Mouse (Mus musculus): ENCODE results near the gene Mylk. TPM values are rescaled to one million over a fixed set of nuclear protein-coding genes. Genes with fewer than 3 reads are reported as not detected.
A peak's percentile ranks its signal among the peaks of the same experiment; 100 is the strongest.

The Mylk gene
- polyA plus RNA-seq, 1 experiment from 2014 or later: 6.9 TPM

GRCm38 (mm10) chr16:35008447-35008846 is 263.4 kb downstream of the Mylk start:
- no peak overlapping the region for H3K9ac ChIP-seq (ENCODE audit: low read depth, low read length)
- no peaks in the 10 kb centered on the region for H3K36me3 ChIP-seq (ENCODE audit: control insufficient read depth, insufficient read depth)
- no peaks in the 10 kb centered on the region for H3K4me1 ChIP-seq (ENCODE audit: control insufficient read depth, low read depth, low read length)
- H3K4me3 ChIP-seq (ENCODE audit: low read depth, low read length): no peak overlapping the region
- no peak overlapping the region for H3K27ac ChIP-seq (ENCODE audit: low read length)
- ATAC-seq (ENCODE audit: low read depth): no peak
- no peaks in the 10 kb centered on the region for H3K9me3 ChIP-seq (replicated peaks; ENCODE audit: control insufficient read depth, low read length)
- no peak overlapping the region for H3K4me2 ChIP-seq (ENCODE audit: low read depth, low read length)
- no peaks in the 10 kb centered on the region for H3K27me3 ChIP-seq (ENCODE audit: control insufficient read depth, insufficient read depth, low read depth, low read length)

DNA sequence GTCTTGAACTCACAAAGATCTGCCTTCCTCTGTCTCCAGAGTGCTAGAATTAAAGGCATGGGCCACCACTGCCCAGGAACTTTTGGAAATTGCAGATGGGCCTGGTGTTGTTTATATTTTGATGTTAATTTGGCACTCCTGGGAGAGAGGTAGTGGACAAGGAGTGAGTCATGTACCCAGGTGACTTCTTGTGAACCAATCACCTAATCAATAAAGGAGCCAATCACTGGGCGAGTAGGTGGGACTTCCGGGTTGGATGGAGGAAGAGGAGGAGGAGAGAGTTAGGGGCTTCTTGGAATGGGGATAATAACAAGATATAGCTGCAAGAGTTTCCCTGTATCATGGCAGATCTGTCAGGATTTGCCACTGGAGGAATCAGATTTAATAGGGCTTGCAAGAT is 268.5 kb downstream of the Mylk start:
- Histone ChIP-seq H3K27ac (ENCODE audit: low read length) (no peak overlapping the region), H3K9ac (ENCODE audit: low read depth, low read length) (no peak overlapping the region), H3K4me3 (ENCODE audit: low read depth, low read length) (no peak overlapping the region), H3K27me3 (ENCODE audit: control insufficient read depth, insufficient read depth, low read depth, low read length) (no peaks in the 10 kb centered on the region), H3K4me2 (ENCODE audit: low read depth, low read length) (no peak overlapping the region), H3K9me3 (replicated peaks; ENCODE audit: control insufficient read depth, low read length) (no peaks in the 10 kb centered on the region), H3K4me1 (ENCODE audit: control insufficient read depth, low read depth, low read length) (no peaks in the 10 kb centered on the region), H3K36me3 (ENCODE audit: control insufficient read depth, insufficient read depth) (no peaks in the 10 kb centered on the region)
- 58% methylated on average over 2 of the region's 2 CpGs for WGBS (ENCODE audit: insufficient replicate concordance)
- ATAC-seq (ENCODE audit: low read depth): no peak

GRCm38 (mm10) chr16:35016491-35016890 is 271.5 kb downstream of the Mylk start:
- WGBS (ENCODE audit: insufficient replicate concordance): 49% methylated on average over 3 of the region's 3 CpGs
- H3K9me3 ChIP-seq (replicated peaks; ENCODE audit: control insufficient read depth, low read length): no peaks in the 10 kb centered on the region
- no peak overlapping the region for H3K4me3 ChIP-seq (ENCODE audit: low read depth, low read length)
- H3K36me3 ChIP-seq (ENCODE audit: control insufficient read depth, insufficient read depth): no peaks in the 10 kb centered on the region
- H3K9ac ChIP-seq (ENCODE audit: low read depth, low read length): no peak overlapping the region
- no peak overlapping the region for H3K27ac ChIP-seq (ENCODE audit: low read length)
- H3K4me2 ChIP-seq (ENCODE audit: low read depth, low read length): no peak overlapping the region
- H3K4me1 ChIP-seq (ENCODE audit: control insufficient read depth, low read depth, low read length): no peaks in the 10 kb centered on the region
- ATAC-seq (ENCODE audit: low read depth): no peak
- H3K27me3 ChIP-seq (ENCODE audit: control insufficient read depth, insufficient read depth, low read depth, low read length): peaks cover 4% of the 10 kb centered on the region; the same call in 1 of the 2 replicates

DNA sequence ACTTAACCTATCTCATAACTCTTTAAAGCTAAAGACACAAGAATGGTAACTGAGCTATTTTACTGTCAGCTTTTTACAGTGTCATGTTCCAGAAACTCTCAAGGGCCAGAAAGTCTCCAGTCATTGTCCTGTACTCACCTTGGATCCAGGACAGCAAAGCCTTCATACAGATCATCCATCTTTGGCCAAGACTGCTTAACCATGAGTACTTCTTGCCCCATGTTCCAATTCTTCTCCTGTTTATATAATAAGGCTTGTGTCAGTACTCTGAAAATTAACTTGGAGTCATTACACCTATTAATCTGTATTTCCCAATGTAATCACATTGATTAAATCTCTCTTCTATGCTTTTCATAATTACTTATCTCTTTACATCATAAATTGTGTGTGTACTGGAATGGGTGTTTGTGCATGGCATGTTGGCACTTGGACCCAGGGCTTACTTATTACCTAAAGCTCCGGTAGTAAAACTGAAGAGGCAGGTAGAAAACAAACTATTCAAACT is 273.5 kb downstream of the Mylk start:
- no peak overlapping the region for H3K4me2 ChIP-seq (ENCODE audit: low read depth, low read length)
- no peak for ATAC-seq (ENCODE audit: low read depth)
- no peaks in the 10 kb centered on the region for H3K9me3 ChIP-seq (replicated peaks; ENCODE audit: control insufficient read depth, low read length)
- no peaks in the 10 kb centered on the region for H3K36me3 ChIP-seq (ENCODE audit: control insufficient read depth, insufficient read depth)
- no peak overlapping the region for H3K27ac ChIP-seq (ENCODE audit: low read length)
- no peak overlapping the region for H3K4me3 ChIP-seq (ENCODE audit: low read depth, low read length)
- no peaks in the 10 kb centered on the region; the same call in 1 of the 2 replicates for H3K4me1 ChIP-seq (ENCODE audit: control insufficient read depth, low read depth, low read length)
- 64% methylated on average over 1 of the region's 1 CpGs for WGBS (ENCODE audit: insufficient replicate concordance)
- H3K27me3 ChIP-seq (ENCODE audit: control insufficient read depth, insufficient read depth, low read depth, low read length): peaks cover 4% of the 10 kb centered on the region; the same call in 1 of the 2 replicates
- no peak overlapping the region for H3K9ac ChIP-seq (ENCODE audit: low read depth, low read length)

DNA sequence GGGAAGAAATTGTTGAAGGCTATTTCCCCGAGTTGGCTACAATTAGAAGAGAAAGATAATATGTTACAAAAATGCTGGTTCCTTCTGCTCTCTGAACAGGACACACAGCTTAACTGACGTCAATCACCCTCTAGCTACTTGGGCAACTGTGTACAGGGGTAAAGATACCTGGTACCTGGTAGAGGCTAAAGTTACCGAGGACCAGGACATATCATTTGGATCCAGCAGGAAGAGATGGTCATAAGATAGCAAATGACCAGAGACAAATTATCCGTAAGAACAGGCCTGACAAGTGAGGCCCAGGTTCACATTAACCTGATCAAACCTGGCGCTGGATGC is 276.9 kb downstream of the Mylk start:
- WGBS (ENCODE audit: insufficient replicate concordance): 46% methylated on average over 5 of the region's 5 CpGs
- Histone ChIP-seq H3K36me3 (ENCODE audit: control insufficient read depth, insufficient read depth) (no peaks in the 10 kb centered on the region), H3K9me3 (replicated peaks; ENCODE audit: control insufficient read depth, low read length) (no peaks in the 10 kb centered on the region), H3K4me2 (ENCODE audit: low read depth, low read length) (peak overlapping the region; percentile 81), H3K4me3 (ENCODE audit: low read depth, low read length) (peak overlapping the region; percentile 93), H3K4me1 (ENCODE audit: control insufficient read depth, low read depth, low read length) (no peaks in the 10 kb centered on the region; the same call in 1 of the 2 replicates), H3K27me3 (ENCODE audit: control insufficient read depth, insufficient read depth, low read depth, low read length) (peaks cover 4% of the 10 kb centered on the region; the same call in 1 of the 2 replicates), H3K9ac (ENCODE audit: low read depth, low read length) (no peak overlapping the region), H3K27ac (ENCODE audit: low read length) (no peak overlapping the region)
- no peak for ATAC-seq (ENCODE audit: low read depth)

DNA sequence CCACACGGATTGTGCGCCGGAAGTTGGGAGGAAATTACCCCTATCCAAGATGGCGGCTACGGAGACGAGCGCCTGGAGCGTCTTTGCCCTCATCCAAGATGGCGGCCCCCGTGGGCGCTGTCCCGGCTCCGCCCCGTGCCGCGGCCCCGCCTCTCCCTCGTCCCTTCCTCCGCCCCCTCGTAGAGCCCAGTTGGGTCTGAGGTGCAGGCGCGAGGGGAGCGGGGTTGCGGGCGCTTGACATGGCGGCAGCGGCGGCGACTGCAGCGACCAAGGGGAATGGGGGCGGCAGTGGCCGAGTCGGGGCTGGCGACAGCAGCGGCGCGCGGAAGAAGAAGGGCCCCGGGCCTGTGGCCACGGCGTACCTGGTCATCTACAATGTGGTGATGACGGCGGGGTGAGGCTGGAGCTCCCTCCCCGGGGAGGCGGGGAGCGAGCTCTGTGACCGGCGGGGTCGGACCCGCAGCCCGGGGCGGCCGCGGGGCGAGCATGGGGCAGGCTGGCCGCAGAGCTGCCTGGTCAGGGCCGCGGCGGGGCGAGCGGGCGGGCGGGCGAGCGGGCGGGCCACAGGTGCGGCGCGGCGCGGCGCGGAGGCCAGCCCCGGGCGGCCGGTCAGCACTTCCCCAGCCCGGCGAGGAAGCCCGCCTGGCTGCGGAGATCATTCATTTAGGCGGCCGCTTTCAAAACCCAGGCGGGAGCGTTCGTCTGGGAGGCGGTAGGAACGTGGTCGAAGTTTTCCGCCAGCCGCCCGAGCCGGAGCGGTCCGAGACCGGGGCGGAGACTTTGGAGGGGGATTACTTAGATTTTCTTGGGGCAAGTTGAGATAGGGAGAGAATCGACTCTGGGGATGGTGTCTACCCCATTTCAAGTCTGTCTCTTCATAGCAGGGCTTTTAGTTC is 277.5 kb downstream of the Mylk start, which contains the start of gene Hacd2:
Gene Hacd2, plus strand, starts transcription at position 187 of the 896 bp plus-strand sequence.
- 1% methylated on average over 77 of the region's 97 CpGs for WGBS (ENCODE audit: insufficient replicate concordance)
- H3K4me1 ChIP-seq (ENCODE audit: control insufficient read depth, low read depth, low read length): no peaks in the 10 kb centered on the region; the same call in 1 of the 2 replicates
- H3K4me3 ChIP-seq (ENCODE audit: low read depth, low read length): peak within 1 kb of the TSS; percentile 93

DNA sequence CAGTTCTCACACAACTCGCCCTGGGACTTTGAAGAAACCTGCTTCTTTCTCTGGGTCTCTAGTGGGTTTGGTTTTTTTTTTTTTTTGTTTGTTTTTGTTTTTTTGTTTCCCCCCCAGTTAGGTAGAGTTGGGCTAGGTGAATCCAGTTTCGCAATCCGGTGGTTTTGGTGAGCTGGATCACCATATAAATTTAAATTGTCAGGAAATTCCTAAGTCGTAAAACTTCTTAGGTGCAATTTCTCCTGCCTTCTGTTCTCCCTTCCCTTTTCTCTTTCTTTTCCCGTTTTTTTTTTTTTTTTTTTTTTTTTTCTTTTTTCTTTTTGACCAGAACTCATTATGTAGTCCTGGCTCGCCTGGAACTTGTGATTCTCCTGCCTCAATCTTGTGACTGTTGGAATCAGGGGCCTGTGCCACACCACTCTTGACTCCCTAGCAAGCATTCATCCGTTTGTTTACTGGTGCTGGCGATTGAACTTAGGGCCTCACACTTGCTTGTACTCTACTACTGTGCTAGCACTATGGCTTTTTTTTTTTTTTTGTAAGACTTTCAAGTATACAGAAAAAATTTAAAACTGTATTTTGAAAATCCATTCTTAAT is 278.2 kb downstream of the Mylk start:
- H3K27me3 ChIP-seq (ENCODE audit: control insufficient read depth, insufficient read depth, low read depth, low read length): peaks cover 4% of the 10 kb centered on the region; the same call in 1 of the 2 replicates
- H3K27ac ChIP-seq (ENCODE audit: low read length): peak overlapping the region; percentile 83; the same call in 1 of the 2 replicates
- 9% methylated on average over 8 of the region's 8 CpGs for WGBS (ENCODE audit: insufficient replicate concordance)
- H3K4me1 ChIP-seq (ENCODE audit: control insufficient read depth, low read depth, low read length): no peaks in the 10 kb centered on the region; the same call in 1 of the 2 replicates
- H3K4me2 ChIP-seq (ENCODE audit: low read depth, low read length): peak overlapping the region; percentile 81
- H3K4me3 ChIP-seq (ENCODE audit: low read depth, low read length): peak overlapping the region; percentile 93
- peak overlapping the region; percentile 89 for H3K9ac ChIP-seq (ENCODE audit: low read depth, low read length)
- ATAC-seq (ENCODE audit: low read depth): no peak
- no peaks in the 10 kb centered on the region for H3K36me3 ChIP-seq (ENCODE audit: control insufficient read depth, insufficient read depth)
- H3K9me3 ChIP-seq (replicated peaks; ENCODE audit: control insufficient read depth, low read length): no peaks in the 10 kb centered on the region

More for the DNA sequence above, 277.5 kb downstream of the Mylk start, which contains the start of gene Hacd2:
- H3K9ac ChIP-seq (ENCODE audit: low read depth, low read length): peak within 1 kb of the TSS; percentile 89
- no peaks in the 10 kb centered on the region for H3K9me3 ChIP-seq (replicated peaks; ENCODE audit: control insufficient read depth, low read length)
- H3K4me2 ChIP-seq (ENCODE audit: low read depth, low read length): peak within 1 kb of the TSS; percentile 81
- peak within 1 kb of the TSS; percentile 83 for H3K27ac ChIP-seq (ENCODE audit: low read length)
- peaks cover 4% of the 10 kb centered on the region; the same call in 1 of the 2 replicates for H3K27me3 ChIP-seq (ENCODE audit: control insufficient read depth, insufficient read depth, low read depth, low read length)
- no peaks in the 10 kb centered on the region for H3K36me3 ChIP-seq (ENCODE audit: control insufficient read depth, insufficient read depth)
- ATAC-seq (ENCODE audit: low read depth): peak; percentile 99

- no peaks in the 10 kb centered on the region for H3K9me3 ChIP-seq (replicated peaks; ENCODE audit: control insufficient read depth, low read length)
- H3K9ac ChIP-seq (ENCODE audit: low read depth, low read length): no peak overlapping the region
- no peak overlapping the region for H3K27ac ChIP-seq (ENCODE audit: low read length)
- ATAC-seq (ENCODE audit: low read depth): no peak
- H3K36me3 ChIP-seq (ENCODE audit: control insufficient read depth, insufficient read depth): peaks cover 3% of the 10 kb centered on the region; the same call in 1 of the 2 replicates
- 87% methylated on average over 5 of the region's 5 CpGs for WGBS (ENCODE audit: insufficient replicate concordance)
- H3K4me3 ChIP-seq (ENCODE audit: low read depth, low read length): no peak overlapping the region
- H3K27me3 ChIP-seq (ENCODE audit: control insufficient read depth, insufficient read depth, low read depth, low read length): peaks cover 4% of the 10 kb centered on the region; the same call in 1 of the 2 replicates
- no peak overlapping the region for H3K4me2 ChIP-seq (ENCODE audit: low read depth, low read length)
- no peaks in the 10 kb centered on the region; the same call in 1 of the 2 replicates for H3K4me1 ChIP-seq (ENCODE audit: control insufficient read depth, low read depth, low read length)
Measured at GRCm38 (mm10) chr16:35024300-35024699, 279.3 kb downstream of the Mylk start.
